Mouse (Mus musculus): ENCODE measurements around the gene Mlxipl. TPM values are rescaled to one million over a fixed set of nuclear protein-coding genes. Genes with fewer than 3 reads are reported as not detected.

Mlxipl gene
- total and polyA plus RNA-seq, 3 experiments, result not detected

GRCm38 (mm10) chr5:135129747-135130146, 40.1 kb downstream of the Mlxipl start:
- H3K4me1 ChIP-seq (ENCODE audit: control insufficient read depth in 1 of 2, insufficient read depth in 2 of 2, low read length in 2 of 2), result no peaks in the 10 kb centered on the region
- H3K4me3 ChIP-seq (ENCODE audit: control insufficient read depth in 1 of 2, insufficient read depth in 1 of 2, low read depth in 2 of 2, low read length in 2 of 2), result no peak overlapping the region
- H3K9me3 ChIP-seq (replicated peaks; ENCODE audit: insufficient read depth, low read length), result no peaks in the 10 kb centered on the region
- H3K27me3 ChIP-seq (ENCODE audit: control insufficient read depth in 1 of 2, insufficient read depth in 2 of 2, low read length in 2 of 2), result no peaks in the 10 kb centered on the region; a peak in 1 of 4 replicates
- TF ChIP-seq CTCF (IDR thresholded peaks at IDR 0.05 in 2 of 3, conservative IDR thresholded peaks at IDR 0.05 in 1 of 3; ENCODE audit: control insufficient read depth in 1 of 3, insufficient read depth in 1 of 3, low read depth in 2 of 3, low read length in 3 of 3, poor library complexity in 1 of 3, severe bottlenecking in 1 of 3) (no peak), TAL1 (IDR thresholded peaks at IDR 0.05; ENCODE audit: low read length) (no peak), BHLHE40 (IDR thresholded peaks at IDR 0.05; ENCODE audit: borderline replicate concordance, low read depth, low read length) (no peak), NELFE (IDR thresholded peaks at IDR 0.05; ENCODE audit: low read depth, low read length) (no peak), CHD2 (IDR thresholded peaks at IDR 0.05; ENCODE audit: low read length) (no peak), E2F4 (IDR thresholded peaks at IDR 0.05; ENCODE audit: borderline replicate concordance, low read depth, low read length) (no peak), EP300 (IDR thresholded peaks at IDR 0.05; ENCODE audit: low read depth in 1 of 2, low read length in 2 of 2) (no peak), RAD21 (IDR thresholded peaks at IDR 0.05; ENCODE audit: low read depth, low read length) (no peak), TBP (IDR thresholded peaks at IDR 0.05; ENCODE audit: low read depth, low read length) (no peak), POLR2AphosphoS2 (IDR thresholded peaks at IDR 0.05; ENCODE audit: low read length) (no peak), RCOR1 (IDR thresholded peaks at IDR 0.05; ENCODE audit: low read depth, low read length) (no peak), MAFK (IDR thresholded peaks at IDR 0.05; ENCODE audit: borderline replicate concordance, low read depth, low read length) (no peak), MEF2A (IDR thresholded peaks at IDR 0.05; ENCODE audit: extremely low read depth, insufficient replicate concordance, low read depth, low read length, poor library complexity, severe bottlenecking) (no peak), ETS1 (IDR thresholded peaks at IDR 0.05; ENCODE audit: low read depth, low read length) (no peak), MAX (IDR thresholded peaks at IDR 0.05; ENCODE audit: low read length) (no peak), POLR2A (IDR thresholded peaks at IDR 0.05; ENCODE audit: control insufficient read depth in 1 of 2, insufficient read depth in 1 of 2, low read depth in 1 of 2, low read length in 2 of 2, poor library complexity in 1 of 2) (no peak), GABPA (IDR thresholded peaks at IDR 0.05; ENCODE audit: low read depth, low read length) (no peak), CHD1 (IDR thresholded peaks at IDR 0.05; ENCODE audit: low read depth, low read length) (no peak), SIN3A (IDR thresholded peaks at IDR 0.05; ENCODE audit: low read length) (no peak), MAZ (IDR thresholded peaks at IDR 0.05; ENCODE audit: low read depth, low read length) (no peak)
- H3K27ac ChIP-seq (ENCODE audit: control insufficient read depth, low read depth, low read length), result no peak overlapping the region
- DNase-seq (ENCODE audit: low read depth, low spot score), result no peak
- H3K36me3 ChIP-seq (ENCODE audit: control insufficient read depth in 1 of 2, insufficient read depth in 2 of 2, low read length in 2 of 2), result no peaks in the 10 kb centered on the region
- no peak overlapping the region for H3K9ac ChIP-seq (ENCODE audit: control insufficient read depth, low read depth, low read length, poor library complexity, severe bottlenecking)
- no peaks in the 10 kb centered on the region for H3K79me2 ChIP-seq (ENCODE audit: control insufficient read depth, insufficient read depth, low read length, poor library complexity)

GRCm38 (mm10) chr5:135133736-135134405, 44.2 kb downstream of the Mlxipl start:
- Histone ChIP-seq H3K9ac (ENCODE audit: control insufficient read depth, low read depth, low read length, poor library complexity, severe bottlenecking) (no peak overlapping the region), H3K36me3 (ENCODE audit: control insufficient read depth in 1 of 2, insufficient read depth in 2 of 2, low read length in 2 of 2) (no peaks in the 10 kb centered on the region), H3K27ac (ENCODE audit: control insufficient read depth, low read depth, low read length) (no peak overlapping the region), H3K79me2 (ENCODE audit: control insufficient read depth, insufficient read depth, low read length, poor library complexity) (no peaks in the 10 kb centered on the region), H3K9me3 (replicated peaks; ENCODE audit: insufficient read depth, low read length) (no peaks in the 10 kb centered on the region), H3K27me3 (ENCODE audit: control insufficient read depth in 1 of 2, insufficient read depth in 2 of 2, low read length in 2 of 2) (peaks cover 0 to 7% of the 10 kb centered on the region in 2 experiments; a peak in 3 of 4 replicates), H3K4me1 (ENCODE audit: control insufficient read depth in 1 of 2, insufficient read depth in 2 of 2, low read length in 2 of 2) (no peaks in the 10 kb centered on the region), H3K4me3 (ENCODE audit: control insufficient read depth in 1 of 2, insufficient read depth in 1 of 2, low read depth in 2 of 2, low read length in 2 of 2) (no peak overlapping the region)
- no peak for TF ChIP-seq GATA1 (IDR thresholded peaks at IDR 0.05; ENCODE audit: low read depth, low read length)
- no peak for TF ChIP-seq MAX (IDR thresholded peaks at IDR 0.05; ENCODE audit: low read length)
- no peak for TF ChIP-seq NELFE (IDR thresholded peaks at IDR 0.05; ENCODE audit: low read depth, low read length)
- no peak for TF ChIP-seq NRF1 (IDR thresholded peaks at IDR 0.05; ENCODE audit: insufficient read depth, low read depth, low read length, poor library complexity, severe bottlenecking)
- no peak for TF ChIP-seq POLR2AphosphoS5 (IDR thresholded peaks at IDR 0.05; ENCODE audit: borderline replicate concordance, low read depth, low read length)
- no peak for TF ChIP-seq ZMIZ1 (IDR thresholded peaks at IDR 0.05; ENCODE audit: low read depth, low read length)
- no peak for TF ChIP-seq MEF2A (IDR thresholded peaks at IDR 0.05; ENCODE audit: extremely low read depth, insufficient replicate concordance, low read depth, low read length, poor library complexity, severe bottlenecking)
- no peak for TF ChIP-seq ELF1 (IDR thresholded peaks at IDR 0.05; ENCODE audit: low read depth, low read length)
- no peak for TF ChIP-seq TBP (IDR thresholded peaks at IDR 0.05; ENCODE audit: low read depth, low read length)
- TF ChIP-seq MAZ (IDR thresholded peaks at IDR 0.05; ENCODE audit: low read depth, low read length), result no peak
- TF ChIP-seq E2F4 (IDR thresholded peaks at IDR 0.05; ENCODE audit: borderline replicate concordance, low read depth, low read length), result no peak
- TF ChIP-seq SIN3A (IDR thresholded peaks at IDR 0.05; ENCODE audit: low read length), result no peak
- TF ChIP-seq HCFC1 (IDR thresholded peaks at IDR 0.05; ENCODE audit: low read depth, low read length), result no peak
- TF ChIP-seq CTCF (IDR thresholded peaks at IDR 0.05 in 2 of 3, conservative IDR thresholded peaks at IDR 0.05 in 1 of 3; ENCODE audit: control insufficient read depth in 1 of 3, insufficient read depth in 1 of 3, low read depth in 2 of 3, low read length in 3 of 3, poor library complexity in 1 of 3, severe bottlenecking in 1 of 3), result no peak
- TF ChIP-seq KAT2A (conservative IDR thresholded peaks at IDR 0.05; ENCODE audit: low read depth, low read length), result no peak
- TF ChIP-seq USF2 (IDR thresholded peaks at IDR 0.05; ENCODE audit: borderline replicate concordance in 1 of 2, insufficient read depth in 1 of 2, low read depth in 1 of 2, low read length in 2 of 2), result no peak
- no peak for TF ChIP-seq MAFK (IDR thresholded peaks at IDR 0.05; ENCODE audit: borderline replicate concordance, low read depth, low read length)
- no peak for TF ChIP-seq CHD2 (IDR thresholded peaks at IDR 0.05; ENCODE audit: low read length)
- TF ChIP-seq ETS1 (IDR thresholded peaks at IDR 0.05; ENCODE audit: low read depth, low read length), result no peak
- DNase-seq (ENCODE audit: low read depth, low spot score), result no peak
